Mouse (Mus musculus): ENCODE measurements at regions not wholly inside any gene's neighbourhood (a gene's known extent, or its start where the extent isn't known, plus 50 kb on each side); places are given as distances from the start of the nearest gene placed in this dataset.

- no peak for DNase-seq (ENCODE audit: low spot score in 2 of 2)
These were observed 926.3 kb downstream of the 4930447A16Rik start for GRCm38 (mm10) chr15:38351701-38352100.

GRCm38 (mm10) chr15:38353371-38353770 is 928.0 kb downstream of the 4930447A16Rik start:
- DNase-seq (ENCODE audit: low spot score in 2 of 2), result no peak

GRCm38 (mm10) chr15:38359053-38359452 is 933.7 kb downstream of the 4930447A16Rik start:
- no peak for DNase-seq (ENCODE audit: low spot score in 2 of 2)

GRCm38 (mm10) chr15:38363522-38363921 is 938.2 kb downstream of the 4930447A16Rik start:
- DNase-seq (ENCODE audit: low spot score in 2 of 2), result no peak

GRCm38 (mm10) chr15:38364014-38364413 is 938.7 kb downstream of the 4930447A16Rik start:
- no peak for DNase-seq (ENCODE audit: low spot score in 2 of 2)

GRCm38 (mm10) chr15:38367643-38368042 is 942.3 kb downstream of the 4930447A16Rik start:
- no peak for DNase-seq (ENCODE audit: low spot score in 2 of 2)

GRCm38 (mm10) chr15:38368291-38368690 is 942.9 kb downstream of the 4930447A16Rik start:
- no peak for DNase-seq (ENCODE audit: low spot score in 2 of 2)

GRCm38 (mm10) chr15:38371404-38372090 is 946.2 kb downstream of the 4930447A16Rik start:
- no peak for DNase-seq (ENCODE audit: low spot score in 2 of 2)

GRCm38 (mm10) chr15:38373797-38374196 is 948.4 kb downstream of the 4930447A16Rik start:
- peak; percentile 57 to 70 for DNase-seq (ENCODE audit: low spot score in 2 of 2)

GRCm38 (mm10) chr15:38374786-38375185 is 949.4 kb downstream of the 4930447A16Rik start:
- peak in 1 of 2 experiments; percentile 51 for DNase-seq (ENCODE audit: low spot score in 2 of 2)

GRCm38 (mm10) chr15:38378106-38378505 is 952.8 kb downstream of the 4930447A16Rik start:
- DNase-seq (ENCODE audit: low spot score in 2 of 2), result no peak

- no peak for DNase-seq (ENCODE audit: low spot score in 2 of 2)
These were observed 962.3 kb downstream of the 4930447A16Rik start for GRCm38 (mm10) chr15:38387617-38388016.

- DNase-seq (ENCODE audit: low spot score in 2 of 2), result no peak
These were observed 963.1 kb downstream of the 4930447A16Rik start for GRCm38 (mm10) chr15:38388436-38388835.

- DNase-seq (ENCODE audit: low spot score in 2 of 2), result no peak
These were observed 965.1 kb downstream of the 4930447A16Rik start for GRCm38 (mm10) chr15:38390450-38390849.

- DNase-seq (ENCODE audit: low spot score in 2 of 2), result no peak
These were observed 966.1 kb downstream of the 4930447A16Rik start for GRCm38 (mm10) chr15:38391420-38391819.

- DNase-seq (ENCODE audit: low spot score in 2 of 2), result no peak
These were observed 966.5 kb downstream of the 4930447A16Rik start for GRCm38 (mm10) chr15:38391860-38392259.

- no peak for DNase-seq (ENCODE audit: low spot score in 2 of 2)
These were observed 967.2 kb downstream of the 4930447A16Rik start for GRCm38 (mm10) chr15:38392441-38393149.

- DNase-seq (ENCODE audit: low spot score in 2 of 2), result no peak
These were observed 973.5 kb downstream of the 4930447A16Rik start for GRCm38 (mm10) chr15:38398852-38399251.

GRCm38 (mm10) chr15:38402762-38403161 is 977.4 kb downstream of the 4930447A16Rik start:
- DNase-seq (ENCODE audit: low spot score in 2 of 2), result no peak

- no peak for DNase-seq (ENCODE audit: low spot score in 2 of 2)
These were observed 978.5 kb downstream of the 4930447A16Rik start for GRCm38 (mm10) chr15:38403760-38404375.

- DNase-seq (ENCODE audit: low spot score in 2 of 2), result no peak
These were observed 981.0 kb downstream of the 4930447A16Rik start for GRCm38 (mm10) chr15:38406114-38406960.
